Mouse (Mus musculus) T-helper 1 cell (primary cell): ENCODE measurements at regions not wholly inside any gene's neighbourhood (a gene's known extent, or its start where the extent isn't known, plus 50 kb on each side); places are given as distances from the start of the nearest gene placed in this dataset.

Experiments
- in situ Hi-C: fragments of 300-600 bp; cut with MboI, MseI; formaldehyde crosslinking; loops from one replicate; pipeline ENCODE4 v1.15.1; 2025; ENCODE audit warnings: high pct_unique_total_duplicates

GRCm38 (mm10) chr7:113621316-113621715, 107.7 kb downstream of the Far1 start:
- in situ Hi-C loops, result no loop called here

GRCm38 (mm10) chr7:113621898-113622510, 108.4 kb downstream of the Far1 start:
- in situ Hi-C loops, result no loop called here

GRCm38 (mm10) chr7:113623296-113623695, 109.7 kb downstream of the Far1 start:
- in situ Hi-C loops, result no loop called here

DNA sequence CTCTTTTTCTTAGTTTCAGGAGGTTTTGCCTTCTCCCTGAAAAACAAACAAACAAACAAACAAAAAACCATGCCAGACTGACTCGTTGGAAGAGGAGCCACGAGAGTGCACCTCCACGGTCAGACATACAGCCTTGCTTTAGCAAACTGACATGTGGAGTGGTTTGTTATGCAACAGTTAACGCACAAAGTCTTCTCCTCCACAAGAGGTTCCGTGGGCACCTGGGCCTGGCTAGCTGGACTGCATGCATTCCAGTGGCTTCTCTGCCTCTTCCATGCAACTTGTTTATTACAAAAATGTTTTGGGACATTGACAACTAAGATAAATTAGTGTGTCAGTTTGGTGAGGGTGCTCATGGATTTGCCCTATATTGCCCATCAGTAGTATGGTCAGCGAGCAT, 110.3 kb downstream of the Far1 start:
- in situ Hi-C loops, result no loop called here

DNA sequence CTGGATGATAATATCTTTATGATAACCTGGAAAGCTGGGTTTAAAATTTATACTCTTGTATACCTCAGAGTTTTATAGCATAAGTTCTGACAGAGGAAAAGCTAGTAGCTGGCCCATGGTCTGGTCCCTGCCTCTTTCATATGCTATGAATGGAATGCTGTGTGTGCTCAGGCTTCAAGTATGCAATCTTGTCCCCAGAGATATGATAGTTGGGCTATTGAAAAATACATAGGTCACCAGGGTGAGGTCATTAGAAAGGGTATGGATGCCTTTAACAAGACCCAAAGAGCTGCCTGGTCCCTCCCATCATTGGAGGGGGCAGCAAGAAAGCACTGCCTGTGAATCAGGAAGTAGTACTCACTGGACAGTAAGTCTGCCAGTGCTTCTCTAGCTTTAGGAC, 113.1 kb downstream of the Far1 start:
- in situ Hi-C loops, result no loop called here

DNA sequence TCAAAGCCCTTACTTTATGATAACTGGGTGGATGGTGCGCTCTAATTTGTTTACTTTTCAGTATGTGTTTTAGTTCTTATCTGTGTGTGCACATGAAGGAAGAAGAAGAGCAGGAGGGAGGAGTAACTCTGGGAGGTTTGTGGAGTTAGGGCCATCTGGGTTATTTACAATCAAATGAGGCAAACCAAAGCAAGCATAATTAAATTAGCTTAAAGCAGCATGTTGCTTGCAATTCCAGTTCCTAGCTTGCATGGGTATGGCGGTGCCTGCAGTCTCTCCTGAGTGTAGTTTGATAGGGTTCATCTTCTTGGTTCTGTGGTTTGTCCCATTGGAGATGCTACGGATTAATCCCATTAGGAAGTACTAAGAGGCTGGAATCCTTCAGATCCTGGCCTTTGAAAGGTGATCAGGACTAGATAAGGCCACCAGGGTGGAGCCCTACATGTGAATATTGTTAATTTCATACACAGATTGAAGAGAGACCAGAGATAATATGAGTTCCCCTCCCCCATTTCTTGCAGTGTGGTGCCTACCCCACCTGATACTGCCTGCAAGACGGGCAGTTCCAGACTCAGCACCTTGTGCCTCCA, 123.5 kb downstream of the Far1 start:
- in situ Hi-C loops, result no loop called here

DNA sequence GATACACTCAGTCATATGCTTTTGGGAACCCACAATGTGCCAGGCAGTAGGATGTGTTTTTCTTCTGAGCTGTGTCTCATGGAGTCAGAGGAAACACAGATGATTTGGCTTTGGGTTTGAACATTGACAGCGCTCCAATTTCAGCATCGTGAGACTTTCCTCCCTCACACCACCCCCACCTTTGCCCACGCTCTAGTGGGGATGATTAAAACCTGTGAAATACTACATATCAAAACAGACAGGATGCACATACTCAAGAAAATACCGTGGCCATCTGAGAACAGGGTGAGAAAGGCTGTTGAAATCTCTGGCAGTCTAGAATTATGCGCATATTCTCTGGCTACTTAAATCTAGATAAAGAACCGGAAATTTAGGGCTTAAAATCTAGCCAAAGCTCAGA, 124.5 kb downstream of the Far1 start:
- in situ Hi-C loops, result no loop called here

DNA sequence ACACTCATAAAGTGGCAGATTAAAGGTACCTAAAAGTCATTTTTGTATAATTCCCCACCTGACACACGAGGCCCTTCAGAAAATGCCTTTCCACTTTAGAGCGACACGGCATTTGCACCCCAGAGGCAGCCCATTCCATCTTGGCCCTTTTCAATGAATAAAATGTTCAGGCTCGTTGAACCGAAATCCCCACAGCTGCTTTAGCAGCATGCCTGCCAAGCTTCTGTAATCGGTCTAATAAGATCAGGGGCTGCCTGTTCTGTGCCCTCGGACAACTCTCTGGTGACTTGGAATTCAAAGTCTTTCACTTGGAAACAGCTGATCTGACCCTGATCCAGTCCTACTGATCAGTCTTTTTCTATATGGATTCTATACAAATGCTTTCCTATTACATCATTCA, 123.3 kb upstream of the Spon1 start:
- in situ Hi-C loops, result no loop called here

DNA sequence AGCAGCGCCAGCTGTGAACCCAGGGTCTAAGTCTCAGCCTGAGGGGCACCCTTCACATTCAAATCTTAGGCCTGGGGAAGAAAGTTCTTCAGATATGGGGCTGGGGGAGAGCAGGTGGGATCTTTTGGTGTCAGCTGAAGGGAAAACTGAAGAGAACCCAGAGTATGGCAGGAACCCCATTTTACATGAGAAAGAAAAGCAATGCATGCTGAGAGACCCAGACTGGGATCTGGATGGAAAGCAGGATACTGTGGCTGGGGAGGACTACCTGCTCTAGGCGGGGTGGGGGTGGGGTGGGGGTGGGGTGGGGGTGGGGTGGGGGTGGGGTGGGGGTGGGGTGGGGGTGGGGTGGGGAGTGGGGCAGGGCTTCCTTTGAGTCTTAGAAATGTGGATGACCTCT, 115.2 kb upstream of the Spon1 start:
- in situ Hi-C loops, result loop anchor here (10.0 kb wide), 1 partner anchor 726 kb away; no protein-coding TSS in a partner anchor

- in situ Hi-C loops, result loop anchor here (10.0 kb wide), 1 partner anchor 727 kb away; no protein-coding TSS in a partner anchor
Observed at GRCm38 (mm10) chr7:113651696-113652095, 114.1 kb upstream of the Spon1 start.

GRCm38 (mm10) chr7:113653130-113653529, 112.7 kb upstream of the Spon1 start:
- in situ Hi-C loops, result loop anchor here (10.0 kb wide), 1 partner anchor 728 kb away; no protein-coding TSS in a partner anchor

DNA sequence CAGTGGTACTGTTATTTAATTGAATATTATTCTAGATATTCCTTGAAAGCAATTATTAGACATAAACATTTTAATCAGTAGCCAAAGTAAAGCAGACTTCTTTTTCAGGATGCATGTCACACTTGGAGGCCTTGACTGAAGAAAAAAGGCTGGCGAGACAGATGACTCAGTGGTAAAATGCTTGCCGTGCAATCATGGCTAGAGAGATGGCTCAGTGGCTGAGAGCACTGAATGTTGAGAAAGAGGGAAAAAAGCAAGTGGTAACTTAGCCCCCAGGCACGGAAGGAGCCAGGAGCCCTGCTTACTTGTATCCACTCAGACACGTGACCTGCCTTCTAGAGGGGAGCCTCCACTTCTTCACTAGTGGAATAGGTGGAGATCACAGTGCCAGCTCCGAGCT, 110.5 kb upstream of the Spon1 start:
- in situ Hi-C loops, result loop anchor here (10.0 kb wide), 1 partner anchor 731 kb away; no protein-coding TSS in a partner anchor

DNA sequence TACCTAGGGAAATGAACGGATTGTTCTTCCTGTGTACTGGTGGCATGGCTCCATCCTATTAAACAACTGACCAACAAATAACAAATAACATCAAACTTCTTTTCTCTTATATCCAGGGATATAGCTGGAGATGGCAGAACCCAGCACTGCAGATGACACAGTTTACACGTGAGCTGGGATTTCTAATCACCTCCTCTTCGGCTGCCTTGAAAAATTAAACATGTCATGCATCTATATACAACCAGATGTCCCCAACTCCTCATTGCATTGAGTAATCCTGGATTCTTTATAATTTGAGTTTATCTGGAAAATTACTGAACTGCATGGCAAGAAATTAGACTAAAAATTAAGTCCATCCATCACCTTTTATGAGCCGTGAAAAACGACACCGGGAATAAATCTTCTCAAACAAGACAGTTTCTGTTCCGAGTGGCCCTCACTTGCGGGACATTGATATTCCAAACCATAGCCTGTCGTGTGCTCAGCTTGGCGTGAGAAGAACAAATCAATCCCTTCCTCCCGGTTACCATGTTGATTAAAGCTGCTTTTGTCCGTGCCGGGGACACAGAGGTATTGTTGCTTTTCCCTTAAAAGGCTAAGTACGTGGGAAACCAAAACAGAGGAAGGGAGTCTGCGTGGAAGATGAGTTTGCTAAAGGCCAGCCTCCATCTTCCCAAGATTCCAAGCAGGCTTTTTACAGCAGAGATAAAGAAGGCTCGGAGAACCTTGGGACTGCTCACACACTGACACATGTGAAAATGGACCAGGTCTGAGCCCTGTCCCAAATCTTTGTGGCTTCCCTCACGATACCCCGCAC, 92.8 kb upstream of the Spon1 start:
- in situ Hi-C loops, result no loop called here

- in situ Hi-C loops, result no loop called here
Observed at GRCm38 (mm10) chr7:113673596-113673956, 92.2 kb upstream of the Spon1 start.

DNA sequence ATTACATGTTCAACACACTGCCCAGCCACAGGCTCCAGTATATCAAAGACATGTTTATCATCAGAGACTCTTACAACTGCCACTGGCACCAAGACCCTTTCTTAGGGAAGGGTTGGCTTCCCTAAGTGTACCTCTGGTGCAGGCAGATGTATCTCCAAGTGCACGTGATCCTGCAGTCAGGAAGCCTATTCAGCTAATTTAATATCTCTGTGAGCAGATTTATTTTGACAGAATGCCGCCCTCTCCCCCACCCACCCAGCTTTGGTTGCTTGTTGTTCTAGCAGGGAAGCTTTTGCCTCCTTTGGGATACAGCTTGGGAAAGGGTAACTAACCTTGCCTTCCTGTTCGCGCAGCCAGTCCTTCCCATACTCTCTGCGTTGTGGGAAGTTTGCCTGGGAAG, 83.5 kb upstream of the Spon1 start:
- in situ Hi-C loops, result no loop called here

GRCm38 (mm10) chr7:113685349-113685748, 80.4 kb upstream of the Spon1 start:
- in situ Hi-C loops, result no loop called here

DNA sequence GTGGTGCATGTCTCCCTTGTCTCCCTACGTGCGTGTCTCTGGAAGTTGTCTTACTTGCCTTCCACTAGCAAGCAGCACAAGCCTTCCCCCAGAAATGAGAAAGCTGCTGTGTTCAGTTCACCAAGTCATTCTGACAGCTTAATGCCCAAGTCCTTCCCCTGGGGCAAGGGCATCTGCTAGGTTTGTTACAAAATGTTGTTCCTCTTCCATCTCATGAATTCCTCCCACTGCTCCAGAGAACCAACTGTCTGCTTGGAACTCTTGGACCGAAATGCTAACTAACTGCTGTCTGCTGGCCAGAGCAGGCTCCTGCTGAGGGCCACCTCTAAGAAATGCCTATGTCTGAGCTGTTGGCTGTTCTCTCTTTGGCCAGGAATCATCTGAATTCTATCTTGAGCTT, 79.3 kb upstream of the Spon1 start:
- in situ Hi-C loops, result no loop called here

- in situ Hi-C loops, result no loop called here
Observed at GRCm38 (mm10) chr7:113687566-113687965, 78.2 kb upstream of the Spon1 start.

- in situ Hi-C loops, result no loop called here
Observed at GRCm38 (mm10) chr7:113688231-113688669, 77.5 kb upstream of the Spon1 start.

DNA sequence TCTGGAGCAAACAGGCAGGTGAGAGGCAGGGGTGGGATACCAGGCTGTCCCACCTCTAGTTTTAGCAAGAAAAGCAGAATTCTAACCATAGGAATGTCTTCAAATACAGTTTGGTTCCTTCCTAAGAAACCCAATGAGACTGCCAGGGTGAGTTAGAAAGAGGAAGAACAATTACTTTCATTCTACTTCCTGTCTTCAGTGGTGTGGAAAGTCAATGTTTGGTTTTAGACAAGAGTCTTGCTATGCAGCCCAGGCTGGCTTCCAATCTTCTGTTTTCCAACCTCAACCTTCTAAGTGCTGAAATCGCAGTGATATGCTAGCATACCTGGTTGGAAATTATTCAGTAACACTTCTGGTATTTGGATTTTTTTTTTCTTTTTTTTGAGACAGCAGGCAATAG, 77.1 kb upstream of the Spon1 start:
- in situ Hi-C loops, result no loop called here

GRCm38 (mm10) chr7:113689131-113689530, 76.7 kb upstream of the Spon1 start:
- in situ Hi-C loops, result no loop called here

- in situ Hi-C loops, result loop anchor here (5.0 kb wide), 1 partner anchor 1241 kb away; no protein-coding TSS in a partner anchor
Observed at GRCm38 (mm10) chr7:113691756-113692155, 74.0 kb upstream of the Spon1 start.

GRCm38 (mm10) chr7:113693526-113693925, 72.3 kb upstream of the Spon1 start:
- in situ Hi-C loops, result loop anchor here (5.0 kb wide), 1 partner anchor 1239 kb away; no protein-coding TSS in a partner anchor
